In the genomic region with DNA sequence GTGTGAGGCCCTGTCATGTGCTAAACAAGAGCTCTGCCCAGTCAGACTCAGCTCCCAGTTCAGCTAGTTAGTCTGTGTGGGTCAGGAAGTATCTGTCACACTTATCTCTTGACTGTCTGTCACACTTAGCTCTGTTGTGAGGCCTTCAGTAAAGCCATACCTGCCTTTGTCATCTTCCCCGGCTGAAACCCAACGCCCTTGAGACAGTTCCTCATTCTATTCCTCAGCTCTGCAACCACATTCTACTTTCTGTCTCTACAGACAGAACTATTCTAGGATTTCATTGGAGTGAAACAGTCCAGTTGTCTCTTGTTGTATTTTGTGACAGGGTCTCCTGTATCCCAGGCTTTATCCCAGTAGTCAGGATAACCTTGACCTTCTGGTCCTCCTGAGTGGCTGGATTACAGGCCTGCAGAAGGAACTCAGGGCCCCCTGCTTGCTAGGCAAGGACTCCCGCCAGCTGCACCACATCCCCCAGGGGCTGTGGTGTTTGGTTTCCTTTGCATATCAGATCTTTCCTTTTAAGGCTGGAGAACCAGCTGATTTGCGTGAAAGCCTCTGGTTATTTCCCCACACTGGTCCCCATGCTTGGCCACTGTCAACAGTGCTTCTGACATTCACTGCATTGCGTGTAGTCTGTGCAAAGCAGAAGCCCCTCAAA, we compare ENCODE assay signal across 8 mouse cellular contexts. TPM values are rescaled to one million over a fixed set of nuclear protein-coding genes. Genes with fewer than 3 reads are reported as not detected.
DNase-seq lines count a peak whose midpoint lies in the region; ATAC-seq and TF ChIP-seq lines count a peak whose summit lies in the region.

No protein-coding gene starts in this region.

- H3K27me3 ChIP-seq in MEL (ENCODE audit: control insufficient read depth in 1 of 2, insufficient read depth in 2 of 2, low read length in 2 of 2), result no peaks in the 10 kb centered on the region
- no peaks in the 10 kb centered on the region for H3K27me3 ChIP-seq in heart, embryonic 12.5 days (replicated peaks)
- H3K27me3 ChIP-seq in limb, embryonic 14.5 days (ENCODE audit: control insufficient read depth, insufficient read depth, low read length), result no peaks in the 10 kb centered on the region

- intact Hi-C loops in left cerebral cortex, postnatal 36 days (cut with DNase I), result no loop called here

- ATAC-seq in heart, embryonic 12.5 days (ENCODE audit: insufficient number of reproducible peaks, low FRiP score), result peak; percentile 67
- peak; percentile 84 for ATAC-seq in limb, embryonic 14.5 days (ENCODE audit: low FRiP score, low read depth)
- ATAC-seq in neutrophil, adult 5-6 weeks (ENCODE audit: extremely low read depth, insufficient number of reproducible peaks, low FRiP score, poor library complexity, severe bottlenecking), result peak; percentile 65

- WGBS in heart, embryonic 12.5 days, result 4% methylated on average over 5 of the region's 5 CpGs
- WGBS in limb, embryonic 14.5 days, result 29% methylated on average over 5 of the region's 5 CpGs

- TF ChIP-seq POLR2A in MEL (IDR thresholded peaks at IDR 0.05; ENCODE audit: control insufficient read depth in 1 of 2, insufficient read depth in 1 of 2, low read depth in 1 of 2, low read length in 2 of 2, poor library complexity in 1 of 2), result no peak
- no peak for TF ChIP-seq POLR2A in limb, embryonic 14.5 days (IDR thresholded peaks at IDR 0.05; ENCODE audit: borderline replicate concordance, extremely low read depth, insufficient read depth, insufficient read length)

- peak; percentile 61 to 74 for TF ChIP-seq EP300 in MEL (IDR thresholded peaks at IDR 0.05; ENCODE audit: low read depth in 1 of 2, low read length in 2 of 2)

- peaks cover 35 to 56% of the 10 kb centered on the region in 2 experiments for H3K4me1 ChIP-seq in MEL (ENCODE audit: control insufficient read depth in 1 of 2, insufficient read depth in 2 of 2, low read length in 2 of 2)
- peaks cover 45% of the 10 kb centered on the region for H3K4me1 ChIP-seq in heart, embryonic 12.5 days (replicated peaks)
- H3K4me1 ChIP-seq in limb, embryonic 14.5 days (ENCODE audit: control insufficient read depth, insufficient read depth, low read length), result peaks cover 4% of the 10 kb centered on the region; the same call in 1 of the 2 replicates

- peak overlapping the region in 1 of 2 experiments; percentile 33; a peak in 3 of 4 replicates for H3K4me3 ChIP-seq in MEL (ENCODE audit: control insufficient read depth in 1 of 2, insufficient read depth in 1 of 2, low read depth in 2 of 2, low read length in 2 of 2)
- no peak overlapping the region for H3K4me3 ChIP-seq in heart, embryonic 12.5 days
- H3K4me3 ChIP-seq in limb, embryonic 14.5 days (replicated peaks; ENCODE audit: low read length), result no peak overlapping the region

- no peak for TF ChIP-seq RAD21 in MEL (IDR thresholded peaks at IDR 0.05; ENCODE audit: low read depth, low read length)

- no peak for TF ChIP-seq CTCF in MEL (IDR thresholded peaks at IDR 0.05 in 2 of 3, conservative IDR thresholded peaks at IDR 0.05 in 1 of 3; ENCODE audit: control insufficient read depth in 1 of 3, insufficient read depth in 1 of 3, low read depth in 2 of 3, low read length in 3 of 3, poor library complexity in 1 of 3, severe bottlenecking in 1 of 3)

- no peaks in the 10 kb centered on the region for H3K79me2 ChIP-seq in MEL (ENCODE audit: control insufficient read depth, insufficient read depth, low read length, poor library complexity)

- peaks cover 0 to 52% of the 10 kb centered on the region in 2 experiments; a peak in 3 of 4 replicates for H3K36me3 ChIP-seq in MEL (ENCODE audit: control insufficient read depth in 1 of 2, insufficient read depth in 2 of 2, low read length in 2 of 2)
- H3K36me3 ChIP-seq in heart, embryonic 12.5 days, result peaks cover 21% of the 10 kb centered on the region
- H3K36me3 ChIP-seq in limb, embryonic 14.5 days (ENCODE audit: control insufficient read depth, insufficient read depth, low read length), result peaks cover 25% of the 10 kb centered on the region

- H3K27ac ChIP-seq in MEL (ENCODE audit: control insufficient read depth, low read depth, low read length), result peak overlapping the region; percentile 67
- H3K27ac ChIP-seq in heart, embryonic 12.5 days (ENCODE audit: poor library complexity, severe bottlenecking), result peak overlapping the region; percentile 96
- peak overlapping the region; percentile 38; the same call in 1 of the 2 replicates for H3K27ac ChIP-seq in limb, embryonic 14.5 days (replicated peaks; ENCODE audit: low read depth, low read length)

- peak; percentile 40 to 65 for DNase-seq in adrenal gland, adult (ENCODE audit: inconsistent age in 2 of 2, low spot score in 1 of 2)
- no peak for DNase-seq in adrenal gland, postnatal 4 days (ENCODE audit: low spot score in 2 of 2)
- peak; percentile 95 for DNase-seq in MEL (ENCODE audit: low read depth, low spot score)
- peak; percentile 68 for DNase-seq in limb, embryonic 14.5 days (ENCODE audit: low spot score)
- no peak for DNase-seq in left cerebral cortex, postnatal 36 days (ENCODE audit: low spot score in 2 of 2)
- DNase-seq in urinary bladder, postnatal 10 days (ENCODE audit: low spot score), result no peak

- H3K9ac ChIP-seq in MEL (ENCODE audit: control insufficient read depth, low read depth, low read length, poor library complexity, severe bottlenecking), result peak overlapping the region; percentile 47
- H3K9ac ChIP-seq in heart, embryonic 12.5 days, result peak overlapping the region; percentile 39; the same call in 1 of the 2 replicates
- H3K9ac ChIP-seq in limb, embryonic 14.5 days (ENCODE audit: low read depth, low read length, severe bottlenecking), result no peak overlapping the region

- 0 out of 2 replicates have a peak overlapping the region, but pooled peaks have one; percentile 6 for H3K4me2 ChIP-seq in heart, embryonic 12.5 days
- H3K4me2 ChIP-seq in limb, embryonic 14.5 days (replicated peaks; ENCODE audit: low read depth, low read length, severe bottlenecking), result no peak overlapping the region

- H3K9me3 ChIP-seq in MEL (replicated peaks; ENCODE audit: insufficient read depth, low read length), result no peaks in the 10 kb centered on the region
- no peaks in the 10 kb centered on the region for H3K9me3 ChIP-seq in heart, embryonic 12.5 days (replicated peaks)
- H3K9me3 ChIP-seq in limb, embryonic 14.5 days (ENCODE audit: control insufficient read depth, low read length), result no peaks in the 10 kb centered on the region

RNA-seq across cellular contexts. Expression of gene Milr1, which starts 11.2 kb away (rescaled TPM):
- total RNA-seq in adrenal gland, postnatal 4 days (2021), result 1 to 10 TPM in 1 of 2 experiments, under 1 TPM in 1; 0.98 to 1.7 TPM
- total RNA-seq in MEL (2012; rRNA removed), result not detected in 2 replicates
- under 1 TPM in 1 of 2 experiments, not detected in 1; 0.26 TPM for polyA plus RNA-seq in MEL (2012; ENCODE audit: insufficient read depth in 1 of 2, insufficient read length in 2 of 2, low read depth in 1 of 2, low replicate concordance in 2 of 2, missing spikeins in 1 of 2)
- 0.57 and 0.95 TPM in 2 replicates for polyA plus RNA-seq in heart, embryonic 12.5 days (2016; fragmentation: Nextera tagmentation; extraction: Ambion mirVana)
- 0.86 and 1.9 TPM in 2 replicates for polyA plus RNA-seq in limb, embryonic 14.5 days (2012; rRNA removed)
- polyA plus RNA-seq in limb, embryonic 14.5 days (2014; fragmentation: Nextera tagmentation; extraction: Ambion mirVana), result 2.1 and 3.1 TPM in 2 replicates
- total RNA-seq in neutrophil, adult 5-6 weeks (2017), result 63.2 and 73.4 TPM in 2 replicates
- under 1 TPM in 1 of 2 experiments, not detected in 1; 0.25 TPM for total RNA-seq in left cerebral cortex, postnatal 36 days (2021)

RNA-seq across cellular contexts. Expression of gene Pecam1, which starts 11.8 kb away (rescaled TPM):
- 100 to 1,000 TPM; 110 to 113 TPM for total RNA-seq in adrenal gland, postnatal 4 days (2021)
- 0.12 and 0.20 TPM in 2 replicates for total RNA-seq in MEL (2012; rRNA removed)
- polyA plus RNA-seq in MEL (2012; ENCODE audit: insufficient read depth in 1 of 2, insufficient read length in 2 of 2, low read depth in 1 of 2, low replicate concordance in 2 of 2, missing spikeins in 1 of 2), result under 1 TPM in 1 of 2 experiments, not detected in 1; 0.14 TPM
- 67.9 and 73.1 TPM in 2 replicates for polyA plus RNA-seq in heart, embryonic 12.5 days (2016; fragmentation: Nextera tagmentation; extraction: Ambion mirVana)
- polyA plus RNA-seq in limb, embryonic 14.5 days (2012; rRNA removed), result 39.0 and 44.2 TPM in 2 replicates
- polyA plus RNA-seq in limb, embryonic 14.5 days (2014; fragmentation: Nextera tagmentation; extraction: Ambion mirVana), result 39.0 and 40.5 TPM in 2 replicates
- 144 and 151 TPM in 2 replicates for total RNA-seq in neutrophil, adult 5-6 weeks (2017)
- total RNA-seq in left cerebral cortex, postnatal 36 days (2021), result 10 to 100 TPM; 16.9 to 18.8 TPM

RNA-seq across cellular contexts. Expression of gene Polg2, which starts 17.1 kb away (rescaled TPM):
- 10 to 100 TPM; 12.8 to 13.1 TPM for total RNA-seq in adrenal gland, postnatal 4 days (2021)
- total RNA-seq in MEL (2012; rRNA removed), result 9.2 and 10.7 TPM in 2 replicates
- polyA plus RNA-seq in MEL (2012; ENCODE audit: insufficient read depth in 1 of 2, insufficient read length in 2 of 2, low read depth in 1 of 2, low replicate concordance in 2 of 2, missing spikeins in 1 of 2), result 1 to 10 TPM in 1 of 2 experiments, not detected in 1; 6.3 TPM
- 6.9 and 7.6 TPM in 2 replicates for polyA plus RNA-seq in heart, embryonic 12.5 days (2016; fragmentation: Nextera tagmentation; extraction: Ambion mirVana)
- 13.6 and 13.7 TPM in 2 replicates for polyA plus RNA-seq in limb, embryonic 14.5 days (2012; rRNA removed)
- polyA plus RNA-seq in limb, embryonic 14.5 days (2014; fragmentation: Nextera tagmentation; extraction: Ambion mirVana), result 12.7 and 13.7 TPM in 2 replicates
- total RNA-seq in neutrophil, adult 5-6 weeks (2017), result 83.1 and 88.6 TPM in 2 replicates
- 1 to 10 TPM; 3.0 to 3.2 TPM for total RNA-seq in left cerebral cortex, postnatal 36 days (2021)

RNA-seq across cellular contexts. Expression of gene Ddx5, which starts 26.7 kb away (rescaled TPM):
- 100 to 1,000 TPM; 889 to 991 TPM for total RNA-seq in adrenal gland, postnatal 4 days (2021)
- 338 and 358 TPM in 2 replicates for total RNA-seq in MEL (2012; rRNA removed)
- 1,000 to 10,000 TPM in 1 of 2 experiments, 100 to 1,000 TPM in 1; 748 to 3,269 TPM for polyA plus RNA-seq in MEL (2012; ENCODE audit: insufficient read depth in 1 of 2, insufficient read length in 2 of 2, low read depth in 1 of 2, low replicate concordance in 2 of 2, missing spikeins in 1 of 2)
- 243 and 248 TPM in 2 replicates for polyA plus RNA-seq in heart, embryonic 12.5 days (2016; fragmentation: Nextera tagmentation; extraction: Ambion mirVana)
- 461 and 503 TPM in 2 replicates for polyA plus RNA-seq in limb, embryonic 14.5 days (2012; rRNA removed)
- 351 and 367 TPM in 2 replicates for polyA plus RNA-seq in limb, embryonic 14.5 days (2014; fragmentation: Nextera tagmentation; extraction: Ambion mirVana)
- 3,680 and 4,160 TPM in 2 replicates for total RNA-seq in neutrophil, adult 5-6 weeks (2017)
- total RNA-seq in left cerebral cortex, postnatal 36 days (2021), result 100 to 1,000 TPM; 574 to 675 TPM

RNA-seq across cellular contexts. Expression of gene Cep95, which starts 26.8 kb away (rescaled TPM):
- 10 to 100 TPM; 16.1 to 18.1 TPM for total RNA-seq in adrenal gland, postnatal 4 days (2021)
- 11.2 and 11.6 TPM in 2 replicates for total RNA-seq in MEL (2012; rRNA removed)
- 10 to 100 TPM in 1 of 2 experiments, not detected in 1; 12.9 TPM for polyA plus RNA-seq in MEL (2012; ENCODE audit: insufficient read depth in 1 of 2, insufficient read length in 2 of 2, low read depth in 1 of 2, low replicate concordance in 2 of 2, missing spikeins in 1 of 2)
- polyA plus RNA-seq in heart, embryonic 12.5 days (2016; fragmentation: Nextera tagmentation; extraction: Ambion mirVana), result 14.9 and 16.2 TPM in 2 replicates
- polyA plus RNA-seq in limb, embryonic 14.5 days (2012; rRNA removed), result 24.3 and 32.6 TPM in 2 replicates
- 16.1 and 20.6 TPM in 2 replicates for polyA plus RNA-seq in limb, embryonic 14.5 days (2014; fragmentation: Nextera tagmentation; extraction: Ambion mirVana)
- total RNA-seq in neutrophil, adult 5-6 weeks (2017), result 73.4 and 82.5 TPM in 2 replicates
- total RNA-seq in left cerebral cortex, postnatal 36 days (2021), result 10 to 100 TPM in 1 of 2 experiments, 1 to 10 TPM in 1; 8.2 to 15.8 TPM

Comparison
In these comparisons a context has a peak if more than half of its experiments do, and no peak if none do; other contexts are left out.
1. DNase-seq: peak in adrenal gland, adult (2 of 2), MEL (single experiment) and limb, embryonic 14.5 days (single experiment); none in adrenal gland, postnatal 4 days (0 of 2), left cerebral cortex, postnatal 36 days (0 of 2) and urinary bladder, postnatal 10 days (single experiment).
2. H3K27ac ChIP-seq: peak in every context shown above with its lines; median percentile 96 in heart, embryonic 12.5 days; 67 in MEL; 38 in limb, embryonic 14.5 days.
3. RNA of gene Milr1, which starts 11.2 kb away (total RNA-seq): 63.2 to 73.4 TPM in neutrophil, adult 5-6 weeks; 0.98 to 1.7 TPM in adrenal gland, postnatal 4 days, 0.25 TPM in left cerebral cortex, postnatal 36 days and not detected in MEL; every median in the first group is over 10 times any median in the second.
4. RNA of gene Pecam1, which starts 11.8 kb away (total RNA-seq): 144 to 151 TPM in neutrophil, adult 5-6 weeks, 110 to 113 TPM in adrenal gland, postnatal 4 days and 16.9 to 18.8 TPM in left cerebral cortex, postnatal 36 days; 0.12 to 0.20 TPM in MEL; every median in the first group is over 10 times any median in the second.
5. Peak in every context shown above with its lines, with median percentiles within 50 percentile points of each other: ATAC-seq.